Mouse (Mus musculus) C2C12 (cell line): ENCODE results near the gene Slc16a6. TPM values are rescaled to one million over a fixed set of nuclear protein-coding genes. Genes with fewer than 3 reads are reported as not detected.

Source experiments
- H3K27me3 ChIP-seq: one replicate; pipeline ENCODE4 v1.6.1; 2011; ENCODE audit not compliant: control insufficient read depth, insufficient read depth, insufficient read length
- H3K36me3 ChIP-seq: one replicate; pipeline ENCODE4 v1.6.1; 2011; ENCODE audit not compliant: control insufficient read depth, insufficient read depth
- H3K4me3 ChIP-seq: one replicate; pipeline ENCODE4 v1.5.1; 2011; ENCODE audit warnings: mild to moderate bottlenecking, control low read depth; ENCODE audit not compliant: poor library complexity, insufficient read depth, severe bottlenecking
- H3K79me2 ChIP-seq: one replicate; pipeline ENCODE4 v1.6.1; 2011; ENCODE audit not compliant: control insufficient read depth, insufficient read depth
- H3K79me3 ChIP-seq: one replicate; pipeline ENCODE4 v1.6.1; 2011; ENCODE audit warnings: low read depth, control low read depth
- H3ac ChIP-seq: one replicate; pipeline ENCODE3; 2011; ENCODE audit warnings: low read depth; ENCODE audit not compliant: control insufficient read depth, insufficient read length
- CEBPB ChIP-seq: IDR thresholded peaks from one replicate; pipeline ENCODE4 v1.6.1; 2011; ENCODE audit warnings: low read depth, mild to moderate bottlenecking, control low read depth, moderate library complexity
- CTCF ChIP-seq: IDR thresholded peaks from one replicate; pipeline ENCODE4 v1.5.1; 2011; ENCODE audit not compliant: control insufficient read depth, insufficient read depth, insufficient read length
- FOSL1 ChIP-seq: IDR thresholded peaks from one replicate; pipeline ENCODE4 v1.8.0; 2011; ENCODE audit warnings: mild to moderate bottlenecking, low read length; ENCODE audit not compliant: poor library complexity, insufficient read depth, severe bottlenecking
- MAX ChIP-seq: IDR thresholded peaks from one replicate; pipeline ENCODE4 v1.6.1; 2011; ENCODE audit warnings: mild to moderate bottlenecking, control low read depth
- MYOD1 ChIP-seq: IDR thresholded peaks from one replicate; pipeline ENCODE4 v1.6.1; 2011; ENCODE audit warnings: low read depth; ENCODE audit not compliant: control insufficient read depth, insufficient read length
- MYOG ChIP-seq: IDR thresholded peaks from one replicate; pipeline ENCODE4 v1.6.1; 2011; ENCODE audit not compliant: control insufficient read depth, insufficient read length; ENCODE audit errors: extremely low read depth
- USF1 ChIP-seq: IDR thresholded peaks from one replicate; pipeline ENCODE4 v1.6.1; 2011; ENCODE audit warnings: low read depth, mild to moderate bottlenecking, control low read depth, moderate library complexity
- polyA plus RNA-seq: library from polyadenylated mRNA; unstranded; fragments of >200 nt; fragmentation: generic; extraction: Trizol; gene quantifications from one replicate; pipeline ENCODE4 v1.2.1, GENCODE M21; 2012; ENCODE audit warnings: missing spikeins

The Slc16a6 gene
- polyA plus RNA-seq, 1 experiment, result 1.2 TPM

DNA sequence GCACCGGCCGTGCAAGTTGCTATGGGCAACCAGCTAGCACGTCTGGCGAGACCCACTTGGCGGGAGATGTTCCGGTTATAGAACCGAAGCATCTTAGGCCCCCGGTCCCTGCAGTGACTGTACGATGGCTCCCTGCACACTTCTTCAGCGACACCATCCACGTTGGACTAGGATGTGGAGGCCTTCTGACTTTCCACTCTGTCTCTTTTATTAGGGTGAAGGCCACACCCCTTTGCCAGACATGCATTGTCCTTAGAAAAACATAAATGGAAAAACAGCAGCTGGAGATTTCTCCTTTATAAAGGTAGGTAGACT is 47.2 kb downstream of the Slc16a6 start:
- Histone ChIP-seq H3K36me3 (peaks cover 19% of the 10 kb centered on the region), H3K4me3 (peak overlapping the region; percentile 59), H3K79me3 (peaks cover 2% of the 10 kb centered on the region), H3ac (peak overlapping the region; percentile 73), H3K27me3 (no peaks in the 10 kb centered on the region), H3K79me2 (peaks cover 10% of the 10 kb centered on the region)
- TF ChIP-seq CTCF (no peak), USF1 (no peak), MAX (no peak), MYOG (no peak), MYOD1 (no peak), FOSL1 (no peak), CEBPB (no peak)

DNA sequence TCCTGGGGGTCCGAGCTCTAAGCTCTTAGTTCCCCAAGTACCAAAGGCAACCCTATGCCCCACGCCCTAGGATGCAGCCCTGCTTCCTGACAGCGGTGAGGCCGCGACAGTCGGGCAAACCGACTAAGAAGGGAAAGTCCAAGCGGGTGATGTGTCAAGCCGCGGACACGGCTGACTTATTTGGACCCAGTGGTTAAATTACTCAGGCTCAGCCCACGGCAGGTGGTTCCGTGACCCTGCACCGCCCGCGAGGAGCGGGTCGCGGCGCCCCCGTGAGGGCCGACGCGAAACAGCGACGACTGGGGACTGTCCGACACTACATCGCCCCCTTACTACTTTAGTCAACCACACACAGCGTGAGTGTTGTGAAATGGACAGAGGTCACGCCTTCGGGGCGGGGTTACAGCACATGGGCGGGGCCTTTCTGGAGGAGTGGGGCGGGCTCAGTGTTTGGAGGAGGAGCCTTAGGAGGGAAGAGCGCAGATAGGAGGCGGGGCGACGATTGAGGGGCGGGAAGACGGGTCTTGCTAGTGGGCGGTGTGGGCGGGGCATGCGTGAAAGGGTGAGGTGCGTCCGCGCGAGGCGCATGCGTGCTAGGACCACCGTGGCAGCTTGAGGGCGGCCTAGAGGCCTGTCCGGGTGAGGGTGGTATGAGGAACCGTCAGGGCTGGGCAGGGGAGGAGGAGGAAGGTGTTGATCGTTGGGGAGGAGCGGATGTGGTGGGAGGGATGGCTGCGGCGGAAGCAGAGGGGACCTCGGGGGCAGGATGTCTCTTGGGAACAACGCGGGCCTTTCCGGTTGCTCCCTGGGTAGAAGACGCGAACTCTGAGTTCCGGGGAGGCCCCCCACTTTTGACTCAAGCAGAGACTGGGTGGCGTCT is 47.8 kb downstream of the Slc16a6 start, which contains the start of gene Amz2:
TSS of gene Amz2 (plus strand) at position 555 of the 880 bp plus-strand sequence.
- H3K4me3 ChIP-seq, result peak within 1 kb of the TSS; percentile 59
- H3ac ChIP-seq, result peak within 1 kb of the TSS; percentile 73
- H3K27me3 ChIP-seq, result no peaks in the 10 kb centered on the region

DNA sequence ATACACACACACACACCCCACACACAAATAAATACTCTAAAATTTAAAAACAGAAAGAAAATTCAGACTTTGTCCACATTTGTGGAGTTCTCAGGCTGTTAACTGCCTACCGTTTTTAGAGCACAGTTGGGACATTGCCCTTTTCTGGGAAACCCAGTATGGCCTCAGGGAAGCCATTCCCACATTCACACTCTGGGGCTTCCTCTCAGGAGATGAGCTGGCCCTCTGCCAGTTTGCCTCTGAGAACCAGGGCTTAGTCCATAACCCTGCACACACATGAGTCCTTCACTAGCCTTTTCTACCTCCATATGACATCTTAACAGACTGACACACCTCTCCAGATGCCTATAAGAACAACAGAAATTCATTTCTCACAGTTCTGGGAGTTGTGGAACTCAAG is 50.1 kb downstream of the Slc16a6 start:
- no peak for TF ChIP-seq CEBPB
- no peak for TF ChIP-seq MAX
- no peak for TF ChIP-seq MYOG
- no peak for TF ChIP-seq MYOD1
- no peak for TF ChIP-seq USF1
- TF ChIP-seq CTCF, result no peak
- no peak for TF ChIP-seq FOSL1
- Histone ChIP-seq H3K79me3 (peaks cover 2% of the 10 kb centered on the region), H3K36me3 (no peaks in the 10 kb centered on the region), H3K27me3 (no peaks in the 10 kb centered on the region), H3ac (no peak overlapping the region), H3K4me3 (no peak overlapping the region), H3K79me2 (peaks cover 10% of the 10 kb centered on the region)

More for the DNA sequence above, 47.8 kb downstream of the Slc16a6 start, which contains the start of gene Amz2:
- Histone ChIP-seq H3K36me3 (peaks cover 15% of the 10 kb centered on the region), H3K79me2 (peaks cover 10% of the 10 kb centered on the region), H3K79me3 (peaks cover 2% of the 10 kb centered on the region)
- no peak for TF ChIP-seq USF1
- TF ChIP-seq CEBPB, result peak; percentile 91
- TF ChIP-seq MYOD1, result peak; percentile 58
- TF ChIP-seq CTCF, result peak; percentile 91
- TF ChIP-seq MAX, result peak; percentile 70

DNA sequence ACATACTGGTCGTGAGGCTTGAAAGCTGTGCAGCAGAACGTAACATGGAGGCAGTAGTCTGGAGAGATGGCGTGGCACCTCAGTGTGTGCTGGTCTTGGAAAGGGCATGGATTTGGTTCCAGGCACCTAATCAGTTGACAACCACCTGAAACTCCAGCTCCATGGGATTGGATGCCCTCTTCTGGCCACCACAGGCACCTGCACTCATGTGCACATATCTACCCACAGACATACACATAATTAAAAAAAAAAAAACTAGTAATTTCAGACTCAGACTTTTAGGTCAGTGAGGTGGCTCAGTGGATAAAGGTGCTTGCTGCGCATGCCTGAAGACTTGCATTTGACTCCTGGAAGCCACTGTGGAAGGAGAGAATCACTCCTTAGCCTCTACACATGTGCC is 51.1 kb downstream of the Slc16a6 start:
- no peak overlapping the region for H3ac ChIP-seq
- peaks cover 2% of the 10 kb centered on the region for H3K79me3 ChIP-seq
- H3K27me3 ChIP-seq, result no peaks in the 10 kb centered on the region
- no peaks in the 10 kb centered on the region for H3K36me3 ChIP-seq
- H3K4me3 ChIP-seq, result no peak overlapping the region
- TF ChIP-seq MYOD1 (no peak), USF1 (no peak), CTCF (no peak), CEBPB (no peak), MYOG (no peak), FOSL1 (no peak), MAX (no peak)
- H3K79me2 ChIP-seq, result peaks cover 8% of the 10 kb centered on the region

DNA sequence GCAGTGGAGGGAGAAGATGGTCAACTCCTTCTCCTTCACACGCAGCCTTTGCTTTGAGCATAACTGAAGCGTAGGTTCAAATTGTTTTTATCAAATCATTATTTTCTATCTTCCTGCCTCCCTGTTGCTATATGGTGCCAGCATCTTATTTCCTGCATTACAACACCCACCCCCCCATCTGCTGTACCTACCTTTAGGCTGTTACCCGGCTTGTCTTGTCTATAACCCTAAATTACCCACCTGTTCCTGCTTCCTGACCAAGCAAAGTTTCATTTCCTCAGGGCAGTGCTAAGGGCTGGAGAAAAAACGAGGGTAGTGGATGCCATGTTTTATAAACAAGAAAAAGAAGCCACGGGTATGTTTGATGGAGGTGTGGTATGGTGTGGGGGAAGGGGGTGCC is 52.2 kb downstream of the Slc16a6 start:
- Histone ChIP-seq H3K27me3 (no peaks in the 10 kb centered on the region), H3ac (no peak overlapping the region), H3K4me3 (no peak overlapping the region), H3K79me3 (no peaks in the 10 kb centered on the region), H3K79me2 (no peaks in the 10 kb centered on the region), H3K36me3 (no peaks in the 10 kb centered on the region)
- TF ChIP-seq CTCF, result no peak
- TF ChIP-seq FOSL1, result no peak
- no peak for TF ChIP-seq USF1
- no peak for TF ChIP-seq CEBPB
- TF ChIP-seq MYOD1, result no peak
- TF ChIP-seq MAX, result no peak
- no peak for TF ChIP-seq MYOG

DNA sequence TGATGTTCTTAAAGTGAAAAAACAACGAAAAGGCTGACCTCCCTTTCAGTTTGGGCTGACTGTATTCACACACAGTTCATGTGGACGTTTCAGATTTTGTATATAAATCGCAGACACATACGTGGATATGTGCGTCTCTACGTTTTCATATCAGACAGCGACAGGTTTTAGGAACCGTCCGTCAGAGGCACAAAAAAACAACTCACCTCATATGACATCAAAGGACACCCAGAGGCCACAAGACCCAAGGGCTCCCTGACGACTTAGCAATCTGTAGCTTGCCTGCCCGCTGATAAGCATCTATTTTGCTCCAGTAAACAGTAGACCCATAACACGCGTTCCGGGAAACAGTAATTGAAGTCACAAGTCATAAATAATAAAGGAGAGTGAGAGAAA is 52.8 kb downstream of the Slc16a6 start:
- TF ChIP-seq MYOG (no peak), CEBPB (no peak), MYOD1 (no peak)
- no peak overlapping the region for H3K4me3 ChIP-seq
- no peaks in the 10 kb centered on the region for H3K36me3 ChIP-seq
- H3K79me2 ChIP-seq, result no peaks in the 10 kb centered on the region
- H3ac ChIP-seq, result no peak overlapping the region
- H3K27me3 ChIP-seq, result no peaks in the 10 kb centered on the region
- H3K79me3 ChIP-seq, result no peaks in the 10 kb centered on the region
